Mouse (Mus musculus) liver, postnatal 0 days (tissue): ENCODE measurements at regions not wholly inside any gene's neighbourhood (a gene's known extent, or its start where the extent isn't known, plus 50 kb on each side); places are given as distances from the start of the nearest gene placed in this dataset.

Experiments
- CTCF ChIP-seq: sonication (generic); IDR thresholded peaks from 2 replicates; pipeline ENCODE4 v1.5.1; 2016; ENCODE audit warnings: antibody characterized with exemption, low read depth
- EP300 ChIP-seq: IDR thresholded peaks from 2 replicates; pipeline ENCODE4 v1.6.1; 2016; ENCODE audit warnings: antibody characterized with exemption, low read depth, mild to moderate bottlenecking

- TF ChIP-seq CTCF: no peak
- TF ChIP-seq EP300: no peak
These were observed 143.3 kb downstream of the Enc1 start for GRCm38 (mm10) chr13:97384091-97384777.
